Mouse (Mus musculus) spleen, adult 12 weeks (tissue): ENCODE measurements around the gene Lama1.
"Not testable (repeated sequence)": the region's sequence is repeated elsewhere in the genome, so short reads cannot be mapped to it uniquely, and the experiment has no call there.

Experiments used
- DNase-seq: peaks from one replicate; pipeline ENCODE4 v3.0.0; 2022; ENCODE audit warnings: low spot score

The Lama1 gene

DNA sequence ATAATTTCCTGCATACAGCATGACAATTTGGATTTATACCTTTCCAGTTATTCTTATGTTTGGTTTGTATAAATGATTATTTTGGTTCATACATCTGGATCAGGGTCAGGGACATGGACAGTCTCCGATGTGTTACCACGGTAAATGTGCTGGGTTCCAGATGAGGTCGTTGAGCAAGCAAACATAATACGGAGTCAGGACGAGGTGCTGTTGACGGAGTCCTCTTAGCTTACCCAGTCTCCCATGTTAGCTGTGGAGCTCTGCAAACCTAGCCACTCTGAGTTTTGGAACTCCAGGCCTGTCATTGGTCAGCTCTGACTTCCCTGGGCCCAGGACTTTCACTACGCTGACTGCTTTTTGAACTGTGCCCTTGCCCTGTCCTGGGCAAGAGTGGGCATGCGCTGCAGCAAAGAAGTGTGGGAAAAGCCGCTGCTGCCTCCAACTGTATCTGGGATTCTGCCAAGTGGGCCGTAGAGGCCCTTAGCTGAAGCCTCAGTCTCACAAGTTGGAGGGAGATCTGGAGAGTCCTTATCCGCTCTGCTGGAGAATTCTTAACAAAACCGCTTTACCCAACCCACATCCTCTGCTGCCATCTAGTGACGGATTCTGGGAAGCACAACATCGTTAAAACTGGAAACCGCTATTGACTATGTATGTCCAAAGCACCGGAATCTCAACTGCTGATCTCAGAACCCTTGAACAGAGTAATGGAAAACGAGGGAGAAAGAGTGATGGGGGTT is 140.5 kb downstream of the Lama1 start:
- no peak for DNase-seq

DNA sequence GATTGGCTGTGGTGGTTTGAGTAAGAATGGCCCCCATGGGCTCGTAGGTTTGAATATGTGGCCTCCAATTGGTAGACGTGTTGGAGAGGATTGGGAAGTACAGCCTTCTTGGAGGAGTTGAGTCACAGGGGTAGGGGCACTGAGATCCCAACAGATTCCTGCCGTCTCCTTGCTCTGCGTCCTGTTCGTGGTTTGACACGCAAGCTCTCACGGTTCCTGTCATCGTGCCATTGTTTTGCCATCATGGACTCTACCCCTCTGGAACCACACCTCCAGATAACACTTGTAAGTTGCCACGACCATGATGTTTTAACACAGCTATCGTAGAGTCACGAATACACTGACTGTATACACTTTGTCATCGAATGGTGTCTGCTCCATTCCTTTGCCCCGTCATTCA is 141.9 kb downstream of the Lama1 start:
- no peak for DNase-seq

DNA sequence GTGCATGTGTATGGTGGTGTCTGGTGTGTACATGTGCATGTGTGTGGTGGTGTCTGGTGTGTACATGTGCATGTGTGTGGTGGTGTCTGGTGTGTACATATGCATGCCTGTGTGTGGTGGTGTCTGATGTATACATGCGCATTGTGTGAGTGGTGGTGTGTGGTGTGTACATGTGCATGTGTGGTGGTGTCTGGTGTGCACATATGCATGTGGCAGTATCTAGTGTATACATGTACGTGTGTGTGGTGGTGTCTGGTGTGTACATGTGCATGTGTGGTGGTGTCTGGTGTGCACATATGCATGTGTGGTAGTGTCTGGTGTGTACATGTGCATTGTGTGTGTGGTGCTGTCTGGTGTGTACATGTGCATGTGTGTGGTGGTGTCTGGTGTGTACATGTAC is 144.4 kb downstream of the Lama1 start:
- not testable (repeated sequence) for DNase-seq

DNA sequence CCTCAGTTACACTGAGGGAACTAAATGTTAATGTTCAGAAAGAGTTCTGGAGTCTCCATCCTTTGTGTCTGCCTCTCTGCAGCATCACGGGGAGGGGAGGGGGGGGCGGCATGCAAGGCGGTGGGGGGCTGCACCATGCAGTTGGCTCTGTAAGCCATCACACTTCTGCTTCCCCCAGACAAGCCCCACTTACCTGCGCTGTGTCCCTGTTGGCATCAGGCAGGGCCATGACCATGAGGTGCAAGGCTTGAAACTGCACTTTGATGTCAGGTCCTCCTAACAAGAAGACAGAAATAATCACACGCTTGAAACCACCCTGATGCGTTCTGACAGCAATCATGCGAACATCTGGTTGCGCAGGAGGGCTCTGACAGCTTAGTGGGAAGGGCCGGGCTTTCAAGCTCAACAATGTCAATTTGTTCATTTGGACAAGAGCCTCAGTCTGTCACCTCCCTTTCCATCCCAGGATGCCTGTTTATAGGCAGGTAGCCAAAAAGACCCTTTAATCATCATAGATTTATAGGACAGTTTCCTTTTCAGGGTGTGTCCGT is 164.1 kb downstream of the Lama1 start:
- no peak for DNase-seq

DNA sequence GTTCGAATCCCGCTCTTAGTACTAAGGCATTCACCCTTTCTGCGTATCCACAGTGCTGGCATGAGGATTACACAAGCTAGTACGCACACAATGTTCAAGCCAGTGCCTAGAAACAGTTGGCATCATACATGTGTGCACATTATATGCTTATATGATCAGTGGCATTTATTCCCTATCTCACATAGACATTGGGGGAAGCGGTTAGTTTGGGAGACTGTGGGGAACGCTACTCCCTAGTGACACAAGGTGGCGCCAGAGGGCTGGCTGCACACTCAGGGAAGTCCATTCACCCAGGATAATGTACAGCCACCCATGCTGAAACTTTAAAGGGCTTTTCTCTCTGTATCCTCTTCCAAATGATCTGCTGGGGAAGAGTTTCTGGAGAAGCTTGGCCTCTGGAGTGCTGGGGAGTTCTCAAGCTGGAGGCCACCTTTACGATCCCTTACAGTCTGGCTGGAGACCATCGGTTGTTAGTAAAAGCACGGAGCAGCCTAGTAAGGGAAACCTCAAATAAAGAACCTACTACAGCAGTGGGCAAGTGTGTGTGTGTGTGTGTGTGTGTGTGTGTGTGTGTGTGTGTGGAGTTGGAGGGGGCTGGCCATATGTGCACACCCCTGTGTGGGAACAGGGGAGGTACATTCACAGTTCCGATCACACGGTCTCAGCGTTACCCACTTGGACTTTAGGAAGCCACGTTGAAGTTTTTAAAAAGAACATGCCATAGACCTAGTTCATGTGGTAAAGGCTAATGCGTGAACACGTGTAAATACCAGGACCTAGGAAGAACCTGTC is 164.9 kb downstream of the Lama1 start:
- no peak for DNase-seq

DNA sequence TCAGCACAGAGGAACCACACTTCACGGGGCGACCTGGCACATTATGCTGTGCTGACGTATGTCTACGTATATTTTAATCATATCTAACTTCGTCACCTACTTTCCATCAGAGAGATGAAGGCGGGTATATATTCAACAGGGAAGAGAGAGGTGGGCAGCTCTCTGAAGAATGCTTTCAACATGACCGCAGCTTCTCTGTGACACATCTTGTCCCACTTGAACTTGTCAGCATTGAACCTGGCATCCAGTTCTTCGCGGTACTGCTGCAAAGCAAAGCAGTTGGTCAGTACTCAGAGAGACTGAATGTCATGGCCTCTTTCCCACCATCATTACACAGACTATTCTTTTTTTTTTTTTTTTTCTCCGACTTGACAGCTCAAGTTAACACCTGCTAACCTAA is 167.3 kb downstream of the Lama1 start:
- no peak for DNase-seq

GRCm38 (mm10) chr17:67864912-67865311 is 167.9 kb downstream of the Lama1 start:
- DNase-seq, result no peak

GRCm38 (mm10) chr17:67866026-67866425 is 169.0 kb downstream of the Lama1 start:
- DNase-seq, result no peak

- no peak for DNase-seq
These were observed 169.6 kb downstream of the Lama1 start for GRCm38 (mm10) chr17:67866541-67867241.

GRCm38 (mm10) chr17:67869731-67870601 is 172.9 kb downstream of the Lama1 start:
- DNase-seq, result no peak
